Mouse (Mus musculus) neural tube, embryonic 14.5 days (tissue): ENCODE data around the gene Serinc3. TPM values are rescaled to one million over a fixed set of nuclear protein-coding genes. Genes with fewer than 3 reads are reported as not detected.

Experiments used
- ATAC-seq: fragments of 200-750 bp; cut with Nextera tagmentation; 2 replicates; pipeline ENCODE4 v1.8.0; 2017; ENCODE audit warnings: low read depth, mild to moderate bottlenecking, moderate TSS enrichment, moderate library complexity
- H3K27ac ChIP-seq: fragments of 300-500 bp; sonication (generic); 2 replicates; pipeline ENCODE4 v1.5.1; 2014; ENCODE audit warnings: low read depth, mild to moderate bottlenecking, control low read depth, low read length, moderate library complexity, mixed read lengths
- H3K27me3 ChIP-seq: fragments of 300-500 bp; sonication (generic); 2 replicates; pipeline ENCODE4 v1.6.1; 2014; ENCODE audit warnings: low read length; ENCODE audit not compliant: control insufficient read depth, insufficient read depth
- H3K36me3 ChIP-seq: fragments of 300-500 bp; sonication (generic); 2 replicates; pipeline ENCODE4 v1.6.1; 2014; ENCODE audit warnings: low read length, mixed read lengths; ENCODE audit not compliant: control insufficient read depth, insufficient read depth
- H3K4me1 ChIP-seq: fragments of 300-500 bp; sonication (generic); 2 replicates; pipeline ENCODE4 v1.6.1; 2014; ENCODE audit warnings: low read length; ENCODE audit not compliant: control insufficient read depth, insufficient read depth
- H3K4me2 ChIP-seq: fragments of 300-500 bp; sonication (generic); 2 replicates; pipeline ENCODE4 v1.6.1; 2014; ENCODE audit warnings: mild to moderate bottlenecking, low read depth, low read length, control low read depth
- H3K4me3 ChIP-seq: fragments of 300-500 bp; sonication (generic); 2 replicates; pipeline ENCODE4 v1.5.1; 2014; ENCODE audit warnings: low read depth, low read length, control low read depth, mixed read lengths
- H3K9ac ChIP-seq: fragments of 300-500 bp; sonication (generic); replicated peaks from 2 replicates; pipeline ENCODE4 v1.6.1; 2014; ENCODE audit warnings: low read depth, mild to moderate bottlenecking, control low read depth, low read length, mixed read lengths
- H3K9me3 ChIP-seq: fragments of 300-500 bp; sonication (generic); 2 replicates; pipeline ENCODE4 v1.6.1; 2016; ENCODE audit warnings: low read length; ENCODE audit not compliant: control insufficient read depth
- WGBS: fragments of 180-500 bp; shearing (Covaris S2); extraction: QIAGEN DNeasy Blood & Tissue Kit; methylation state at CpG from one replicate; pipeline ENCODE4 v1.1.7; 2014; 5-methylcytosine and 5-hydroxymethylcytosine counted together
- polyA plus RNA-seq: library from polyadenylated mRNA; unstranded; fragments of >200 nt; fragmentation: Nextera tagmentation; extraction: Ambion mirVana; gene quantifications from 2 replicates; pipeline ENCODE4 v1.2.1, GENCODE M21; 2014

The Serinc3 gene
- polyA plus RNA-seq, 1 experiment from 2014 or later = 39.0 TPM

GRCm38 (mm10) chr2:163620451-163620850 is 24.5 kb downstream of the Serinc3 start:
- 92% methylated on average over 8 of the region's 8 CpGs for WGBS
- H3K4me3 ChIP-seq = no peak overlapping the region

GRCm38 (mm10) chr2:163617874-163618273 is 27.1 kb downstream of the Serinc3 start:
- Histone ChIP-seq H3K4me3 (no peak overlapping the region), H3K9me3 (no peaks in the 10 kb centered on the region), H3K4me1 (no peaks in the 10 kb centered on the region), H3K4me2 (no peak overlapping the region), H3K27ac (no peak overlapping the region), H3K36me3 (peaks cover 45% of the 10 kb centered on the region), H3K27me3 (no peaks in the 10 kb centered on the region), H3K9ac (no peak overlapping the region)
- 96% methylated on average over 4 of the region's 4 CpGs for WGBS
- no peak for ATAC-seq

More at GRCm38 (mm10) chr2:163620451-163620850, 24.5 kb downstream of the Serinc3 start:
- Histone ChIP-seq H3K27me3 (no peaks in the 10 kb centered on the region), H3K4me2 (no peak overlapping the region), H3K4me1 (no peaks in the 10 kb centered on the region), H3K9ac (no peak overlapping the region), H3K9me3 (no peaks in the 10 kb centered on the region), H3K27ac (no peak overlapping the region), H3K36me3 (peaks cover 39% of the 10 kb centered on the region)
- no peak for ATAC-seq

- Histone ChIP-seq H3K4me1 (no peaks in the 10 kb centered on the region), H3K9ac (no peak overlapping the region), H3K27ac (no peak overlapping the region), H3K36me3 (peaks cover 42% of the 10 kb centered on the region), H3K27me3 (no peaks in the 10 kb centered on the region), H3K9me3 (no peaks in the 10 kb centered on the region), H3K4me2 (no peak overlapping the region), H3K4me3 (no peak overlapping the region)
- 78% methylated on average over 3 of the region's 3 CpGs for WGBS
- ATAC-seq = no peak
Measured at GRCm38 (mm10) chr2:163617232-163617863, 27.6 kb downstream of the Serinc3 start.

- Histone ChIP-seq H3K4me2 (no peak overlapping the region), H3K4me1 (no peaks in the 10 kb centered on the region), H3K4me3 (no peak overlapping the region), H3K27ac (no peak overlapping the region), H3K36me3 (peaks cover 47% of the 10 kb centered on the region), H3K27me3 (no peaks in the 10 kb centered on the region), H3K9ac (no peak overlapping the region), H3K9me3 (no peaks in the 10 kb centered on the region)
- ATAC-seq = no peak
- WGBS = 80% methylated on average over 3 of the region's 3 CpGs
Measured at GRCm38 (mm10) chr2:163616652-163617227, 28.2 kb downstream of the Serinc3 start.

GRCm38 (mm10) chr2:163615906-163616651 is 28.9 kb downstream of the Serinc3 start:
- Histone ChIP-seq H3K36me3 (peaks cover 44% of the 10 kb centered on the region), H3K9ac (no peak overlapping the region), H3K4me2 (no peak overlapping the region), H3K4me3 (no peak overlapping the region), H3K4me1 (no peaks in the 10 kb centered on the region), H3K27ac (no peak overlapping the region), H3K27me3 (no peaks in the 10 kb centered on the region), H3K9me3 (no peaks in the 10 kb centered on the region)
- no peak for ATAC-seq
- WGBS = 88% methylated on average over 4 of the region's 4 CpGs

GRCm38 (mm10) chr2:163615401-163615800 is 29.5 kb downstream of the Serinc3 start:
- Histone ChIP-seq H3K9me3 (no peaks in the 10 kb centered on the region), H3K27me3 (no peaks in the 10 kb centered on the region), H3K4me1 (no peaks in the 10 kb centered on the region), H3K4me2 (no peak overlapping the region), H3K4me3 (no peak overlapping the region), H3K9ac (no peak overlapping the region), H3K27ac (no peak overlapping the region), H3K36me3 (peaks cover 39% of the 10 kb centered on the region)
- WGBS = 94% methylated on average over 9 of the region's 9 CpGs
- ATAC-seq = no peak

- WGBS = 93% methylated on average over 4 of the region's 4 CpGs
- H3K27ac ChIP-seq = no peak overlapping the region
- H3K36me3 ChIP-seq = peaks cover 32% of the 10 kb centered on the region
- no peak overlapping the region for H3K4me3 ChIP-seq
- H3K4me2 ChIP-seq = no peak overlapping the region
- ATAC-seq = no peak
- no peaks in the 10 kb centered on the region for H3K4me1 ChIP-seq
- H3K9me3 ChIP-seq = no peaks in the 10 kb centered on the region
- no peak overlapping the region for H3K9ac ChIP-seq
- no peaks in the 10 kb centered on the region for H3K27me3 ChIP-seq
Measured at GRCm38 (mm10) chr2:163613990-163614389, 30.9 kb downstream of the Serinc3 start.

GRCm38 (mm10) chr2:163613206-163613605 is 31.7 kb downstream of the Serinc3 start:
- Histone ChIP-seq H3K4me2 (no peak overlapping the region), H3K27ac (no peak overlapping the region), H3K4me3 (no peak overlapping the region), H3K9ac (no peak overlapping the region), H3K36me3 (peaks cover 31% of the 10 kb centered on the region), H3K27me3 (no peaks in the 10 kb centered on the region), H3K9me3 (no peaks in the 10 kb centered on the region), H3K4me1 (no peaks in the 10 kb centered on the region)
- WGBS = 96% methylated on average over 5 of the region's 5 CpGs
- no peak for ATAC-seq

GRCm38 (mm10) chr2:163611176-163611575 is 33.8 kb downstream of the Serinc3 start:
- no peak for ATAC-seq
- H3K9ac ChIP-seq = no peak overlapping the region

More at GRCm38 (mm10) chr2:163611176-163611575, 33.8 kb downstream of the Serinc3 start:
- H3K4me2 ChIP-seq = no peak overlapping the region
- H3K4me3 ChIP-seq = no peak overlapping the region
- H3K27ac ChIP-seq = no peak overlapping the region
- 88% methylated on average over 9 of the region's 9 CpGs for WGBS
- H3K4me1 ChIP-seq = no peaks in the 10 kb centered on the region
- H3K27me3 ChIP-seq = no peaks in the 10 kb centered on the region
- H3K9me3 ChIP-seq = no peaks in the 10 kb centered on the region
- peaks cover 35% of the 10 kb centered on the region for H3K36me3 ChIP-seq
